16 mouse cellular contexts compared by ENCODE assay signal in the genomic region with DNA sequence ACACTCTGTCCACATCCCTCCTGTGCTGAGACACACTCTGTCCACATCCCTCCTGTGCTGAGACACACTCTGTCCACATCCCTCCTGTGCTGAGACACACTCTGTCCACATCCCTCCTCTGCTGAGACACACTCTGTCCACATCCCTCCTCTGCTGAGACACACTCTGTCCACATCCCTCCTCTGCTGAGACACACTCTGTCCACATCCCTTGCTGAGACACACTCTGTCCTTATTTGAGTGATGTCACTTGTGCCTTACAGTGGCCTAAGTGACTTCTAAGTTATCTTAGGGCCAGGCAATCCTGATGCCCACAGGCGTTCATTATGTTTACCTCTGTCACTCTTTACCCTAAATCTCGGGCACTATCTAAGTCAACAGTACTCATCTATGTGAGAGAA. TPM values are rescaled to one million over a fixed set of nuclear protein-coding genes. Genes with fewer than 3 reads are reported as not detected.
DNase-seq lines count a peak whose midpoint lies in the region; ATAC-seq and TF ChIP-seq lines count a peak whose summit lies in the region.
"Not testable (repeated sequence)": the region's sequence is repeated elsewhere in the genome, so short reads cannot be mapped to it uniquely, and the experiment has no call there.
"Had no signal": no experiment of that assay in that cellular context is flagged by ENCODE, and none has a peak within 500 bp of the region (broad histone marks: within the 10 kb centered on the region; RNA-seq: fewer than 3 reads in every experiment).

No protein-coding gene starts in this region.

- H3K27ac ChIP-seq in left cerebral cortex, adult 2 months: peak overlapping the region; percentile 34; the same call in 1 of the 2 replicates
- H3K27ac ChIP-seq in lung, postnatal 0 days (ENCODE audit: low read length): not testable (repeated sequence)

- H3K27me3 ChIP-seq in lung, postnatal 0 days (replicated peaks; ENCODE audit: insufficient read depth, low read length): not testable (repeated sequence)

- not testable (repeated sequence) for TF ChIP-seq CTCF in left cerebral cortex, adult 2 months (IDR thresholded peaks at IDR 0.05); lung, postnatal 0 days (IDR thresholded peaks at IDR 0.05)

- WGBS in lung, postnatal 0 days: 47% methylated on average over 2 of the region's 2 CpGs

- intact Hi-C loops in left cerebral cortex, adult 2 months (cut with DNase I): not testable (repeated sequence)

- not testable (repeated sequence) for H3K36me3 ChIP-seq in lung, postnatal 0 days (ENCODE audit: insufficient read depth, low read length)

- not testable (repeated sequence) for H3K9ac ChIP-seq in lung, postnatal 0 days (replicated peaks; ENCODE audit: low read depth)

- H3K9me3 ChIP-seq in lung, postnatal 0 days (ENCODE audit: low read length): not testable (repeated sequence)

- not testable (repeated sequence) for H3K4me2 ChIP-seq in lung, postnatal 0 days (replicated peaks; ENCODE audit: low read depth, low read length)

- not testable (repeated sequence) for H3K4me3 ChIP-seq in left cerebral cortex, adult 2 months; lung, postnatal 0 days (ENCODE audit: low read depth, low read length)

- TF ChIP-seq EP300 in lung, postnatal 0 days (IDR thresholded peaks at IDR 0.05): peak; percentile 22; the same call in 1 of the 2 replicates

- not testable (repeated sequence) for ATAC-seq in lung, postnatal 0 days

- H3K4me1 ChIP-seq in lung, postnatal 0 days (ENCODE audit: insufficient read depth, low read depth, low read length): peaks cover 21% of the 10 kb centered on the region

- peak; percentile 83 for DNase-seq in heart, adult 11 months
- not testable (repeated sequence) for DNase-seq in left cerebral cortex, adult 2 months (ENCODE audit: extremely low spot score in 1 of 2, low spot score in 2 of 2); lung, postnatal 0 days (ENCODE audit: low spot score)
- DNase-seq in testis, postnatal 10 days (ENCODE audit: low spot score): peak; percentile 13
- peak; percentile 13 to 36 for DNase-seq in urinary bladder, postnatal 4 days (ENCODE audit: low spot score in 2 of 2)

RNA-seq across cellular contexts. Expression of gene Rnf169, which starts 19.7 kb away (rescaled TPM):
- total RNA-seq in left cerebral cortex, adult 2 months (2021): 10 to 100 TPM; 49.4 to 51.3 TPM
- polyA plus RNA-seq in lung, postnatal 0 days (2015; fragmentation: Nextera tagmentation; extraction: Ambion mirVana): 3.8 and 4.2 TPM in 2 replicates

RNA-seq across cellular contexts. Expression of gene Chrdl2, which starts 45.4 kb away (rescaled TPM):
- under 1 TPM; 0.34 to 0.49 TPM for total RNA-seq in left cerebral cortex, adult 2 months (2021)
- 0.11 TPM in 1 of 2 replicates, not detected in the other for polyA plus RNA-seq in lung, postnatal 0 days (2015; fragmentation: Nextera tagmentation; extraction: Ambion mirVana)
- total RNA-seq: adrenal gland, adult 18-20 months; adrenal gland, adult 8-10 months; adrenal gland, postnatal 14 days; adrenal gland, postnatal 36 days; CH12.LX; forebrain, postnatal 0 days had no signal
- polyA plus RNA-seq: activated CD4-positive, CD25-positive, alpha-beta regulatory T cell, adult 4 months; CD4-positive, CD25-positive, alpha-beta regulatory T cell, adult 4 months; forebrain, embryonic 13.5 days; forebrain, embryonic 15.5 days; G1E had no signal
